Comparison of ENCODE assay signal across 22 mouse cellular contexts in the genomic region with DNA sequence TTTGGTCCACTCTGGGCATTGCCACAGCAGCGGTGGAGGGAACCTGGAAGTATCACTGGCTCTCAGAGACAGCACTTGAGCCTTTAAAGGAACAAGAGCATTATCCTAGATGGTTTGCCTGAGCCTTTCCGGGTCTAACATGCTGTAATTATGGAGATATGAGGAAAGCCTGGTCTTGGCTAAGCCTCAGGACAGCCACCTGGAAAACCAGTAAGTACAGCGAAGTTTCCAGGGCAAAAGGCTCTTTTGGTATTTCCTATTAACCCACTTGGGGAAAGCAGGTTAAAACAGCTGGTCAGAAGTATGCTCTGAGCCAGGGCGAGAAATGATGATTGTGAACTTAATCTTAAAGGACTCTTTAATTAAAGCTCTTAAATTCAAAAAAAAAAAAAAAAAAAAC.
DNase-seq lines count a peak whose midpoint lies in the region; ATAC-seq and TF ChIP-seq lines count a peak whose summit lies in the region.
"Had no signal": no experiment of that assay in that cellular context is flagged by ENCODE, and none has a peak within 500 bp of the region (broad histone marks: within the 10 kb centered on the region; RNA-seq: fewer than 3 reads in every experiment).

No protein-coding gene starts in this region.

- no peaks in the 10 kb centered on the region for H3K36me3 ChIP-seq in heart, embryonic 12.5 days
- H3K36me3 ChIP-seq in embryonic facial prominence, embryonic 14.5 days (ENCODE audit: control insufficient read depth, insufficient read depth, low read length) = no peaks in the 10 kb centered on the region
- H3K36me3 ChIP-seq in limb, embryonic 14.5 days (ENCODE audit: control insufficient read depth, insufficient read depth, low read length) = no peaks in the 10 kb centered on the region
- H3K36me3 ChIP-seq: embryonic facial prominence, embryonic 15.5 days; forebrain, embryonic 10.5 days; forebrain, embryonic 15.5 days; G1E; hindbrain, embryonic 10.5 days had no signal

- no peak for TF ChIP-seq POLR2A in limb, embryonic 14.5 days (IDR thresholded peaks at IDR 0.05; ENCODE audit: borderline replicate concordance, extremely low read depth, insufficient read depth, insufficient read length)

- no peak overlapping the region for H3K4me2 ChIP-seq in heart, embryonic 12.5 days
- H3K4me2 ChIP-seq in embryonic facial prominence, embryonic 14.5 days (ENCODE audit: low read depth, low read length) = no peak overlapping the region
- no peak overlapping the region for H3K4me2 ChIP-seq in limb, embryonic 14.5 days (replicated peaks; ENCODE audit: low read depth, low read length, severe bottlenecking)
- H3K4me2 ChIP-seq: embryonic facial prominence, embryonic 15.5 days; forebrain, embryonic 15.5 days; heart, embryonic 11.5 days; hindbrain, embryonic 14.5 days had no signal

- H3K4me1 ChIP-seq in heart, embryonic 12.5 days (replicated peaks) = no peaks in the 10 kb centered on the region
- H3K4me1 ChIP-seq in embryonic facial prominence, embryonic 14.5 days (ENCODE audit: control insufficient read depth, insufficient read depth, low read length) = no peaks in the 10 kb centered on the region; the same call in 1 of the 2 replicates
- 0 out of 2 replicates have a peak, but pooled peaks cover 8% of the 10 kb centered on the region for H3K4me1 ChIP-seq in limb, embryonic 14.5 days (ENCODE audit: control insufficient read depth, insufficient read depth, low read length)
- H3K4me1 ChIP-seq: embryonic facial prominence, embryonic 15.5 days; forebrain, embryonic 10.5 days; forebrain, embryonic 15.5 days; hindbrain, embryonic 10.5 days had no signal

- WGBS in heart, embryonic 12.5 days = 71% methylated on average over 4 of the region's 4 CpGs
- WGBS in embryonic facial prominence, embryonic 14.5 days = 42% methylated on average over 4 of the region's 4 CpGs
- WGBS in limb, embryonic 14.5 days = 30% methylated on average over 4 of the region's 4 CpGs

- H3K9me3 ChIP-seq in heart, embryonic 12.5 days (replicated peaks) = no peaks in the 10 kb centered on the region
- H3K9me3 ChIP-seq in embryonic facial prominence, embryonic 14.5 days (ENCODE audit: control insufficient read depth, low read length) = no peaks in the 10 kb centered on the region
- no peaks in the 10 kb centered on the region for H3K9me3 ChIP-seq in limb, embryonic 14.5 days (ENCODE audit: control insufficient read depth, low read length)
- H3K9me3 ChIP-seq: embryonic facial prominence, embryonic 15.5 days; forebrain, embryonic 10.5 days; forebrain, embryonic 15.5 days; hindbrain, embryonic 10.5 days had no signal

- H3K27ac ChIP-seq in heart, embryonic 12.5 days (ENCODE audit: poor library complexity, severe bottlenecking) = no peak overlapping the region
- no peak overlapping the region for H3K27ac ChIP-seq in embryonic facial prominence, embryonic 14.5 days (replicated peaks; ENCODE audit: low read depth, low read length)
- H3K27ac ChIP-seq in limb, embryonic 14.5 days (replicated peaks; ENCODE audit: low read depth, low read length) = no peak overlapping the region
- H3K27ac ChIP-seq: embryonic facial prominence, embryonic 15.5 days; forebrain, embryonic 10.5 days; forebrain, embryonic 15.5 days; hindbrain, embryonic 10.5 days; hindbrain, embryonic 14.5 days had no signal

- DNase-seq in embryo, embryonic 10.5 days (ENCODE audit: low spot score) = peak; percentile 6
- no peak for DNase-seq in embryo, embryonic 10 days (ENCODE audit: low spot score)
- peak; percentile 7 for DNase-seq in heart, adult 8-10 months (ENCODE audit: low spot score)
- peak; percentile 53 for DNase-seq in embryonic facial prominence, embryonic 14.5 days (ENCODE audit: low spot score)
- DNase-seq in limb, embryonic 14.5 days (ENCODE audit: low spot score) = peak; percentile 40
- DNase-seq in adrenal gland, postnatal 25 days = no peak
- DNase-seq in thymus, postnatal 4 days = no peak
- DNase-seq: adrenal gland, postnatal 10 days; B cell, adult 2 months; cerebellum, adult 11-12 months; cerebellum, adult 9-10 months had no signal

- H3K27me3 ChIP-seq in heart, embryonic 12.5 days (replicated peaks) = no peaks in the 10 kb centered on the region
- H3K27me3 ChIP-seq in embryonic facial prominence, embryonic 14.5 days (replicated peaks; ENCODE audit: control insufficient read depth, insufficient read depth, low read length) = no peaks in the 10 kb centered on the region
- H3K27me3 ChIP-seq in limb, embryonic 14.5 days (ENCODE audit: control insufficient read depth, insufficient read depth, low read length) = no peaks in the 10 kb centered on the region
- H3K27me3 ChIP-seq: embryonic facial prominence, embryonic 15.5 days; forebrain, embryonic 15.5 days had no signal

- H3K9ac ChIP-seq in heart, embryonic 12.5 days = no peak overlapping the region
- no peak overlapping the region for H3K9ac ChIP-seq in embryonic facial prominence, embryonic 14.5 days (ENCODE audit: low read depth, low read length)
- H3K9ac ChIP-seq in limb, embryonic 14.5 days (ENCODE audit: low read depth, low read length, severe bottlenecking) = no peak overlapping the region
- H3K9ac ChIP-seq: embryonic facial prominence, embryonic 15.5 days; forebrain, embryonic 15.5 days; hindbrain, embryonic 14.5 days had no signal

- ATAC-seq in heart, embryonic 12.5 days (ENCODE audit: insufficient number of reproducible peaks, low FRiP score) = no peak
- ATAC-seq in embryonic facial prominence, embryonic 14.5 days (ENCODE audit: low read depth) = no peak
- ATAC-seq in limb, embryonic 14.5 days (ENCODE audit: low FRiP score, low read depth) = peak; percentile 65; the same call in 1 of the 2 replicates
- ATAC-seq: CD4-positive, CD25-positive, alpha-beta regulatory T cell, adult 4 months; forebrain, embryonic 15.5 days; intestine, embryonic 16.5 days had no signal

- H3K4me3 ChIP-seq in heart, embryonic 12.5 days = no peak overlapping the region
- H3K4me3 ChIP-seq in embryonic facial prominence, embryonic 14.5 days (ENCODE audit: low read depth, low read length) = no peak overlapping the region
- no peak overlapping the region for H3K4me3 ChIP-seq in limb, embryonic 14.5 days (replicated peaks; ENCODE audit: low read length)
- H3K4me3 ChIP-seq: embryonic facial prominence, embryonic 15.5 days; erythroblast, embryonic 14.5 days; forebrain, embryonic 10.5 days; forebrain, embryonic 15.5 days; hindbrain, embryonic 10.5 days had no signal

Comparison
In these comparisons a context has a peak if more than half of its experiments do, and no peak if none do; other contexts are left out.
1. DNase-seq: peak in embryo, embryonic 10.5 days (single experiment), heart, adult 8-10 months (single experiment), embryonic facial prominence, embryonic 14.5 days (single experiment) and limb, embryonic 14.5 days (single experiment); none in embryo, embryonic 10 days (single experiment), adrenal gland, postnatal 25 days (single experiment) and thymus, postnatal 4 days (single experiment).